Mouse (Mus musculus): ENCODE measurements around the gene Vegfb. TPM values are rescaled to one million over a fixed set of nuclear protein-coding genes. Genes with fewer than 3 reads are reported as not detected.
A peak's percentile ranks its signal among the peaks of the same experiment; 100 is the strongest.

Vegfb gene
- total RNA-seq (2021), result 100 to 1,000 TPM; 143 to 156 TPM
- long read RNA-seq, experiment 1, transcript Vegfb-201 (7 exons, 1,281 nt), result minor isoform, 50 of 217 reads
- long read RNA-seq, experiment 1, transcript Vegfb-202 (7 exons, 1,158 nt), result major isoform, 122 of 217 reads
- long read RNA-seq, experiment 1, partial matches to known transcripts, result 30 of 217 reads
- long read RNA-seq, experiment 1, other reads (novel, unspliced or antisense), result 15 of 217 reads
- long read RNA-seq, experiment 2, transcript Vegfb-201 (7 exons, 1,281 nt), result minor isoform, 42 of 187 reads
- long read RNA-seq, experiment 2, transcript Vegfb-202 (7 exons, 1,158 nt), result major isoform, 104 of 187 reads
- long read RNA-seq, experiment 2, partial matches to known transcripts, result 31 of 187 reads
- long read RNA-seq, experiment 2, other reads (novel, unspliced or antisense), result 10 of 187 reads

DNA sequence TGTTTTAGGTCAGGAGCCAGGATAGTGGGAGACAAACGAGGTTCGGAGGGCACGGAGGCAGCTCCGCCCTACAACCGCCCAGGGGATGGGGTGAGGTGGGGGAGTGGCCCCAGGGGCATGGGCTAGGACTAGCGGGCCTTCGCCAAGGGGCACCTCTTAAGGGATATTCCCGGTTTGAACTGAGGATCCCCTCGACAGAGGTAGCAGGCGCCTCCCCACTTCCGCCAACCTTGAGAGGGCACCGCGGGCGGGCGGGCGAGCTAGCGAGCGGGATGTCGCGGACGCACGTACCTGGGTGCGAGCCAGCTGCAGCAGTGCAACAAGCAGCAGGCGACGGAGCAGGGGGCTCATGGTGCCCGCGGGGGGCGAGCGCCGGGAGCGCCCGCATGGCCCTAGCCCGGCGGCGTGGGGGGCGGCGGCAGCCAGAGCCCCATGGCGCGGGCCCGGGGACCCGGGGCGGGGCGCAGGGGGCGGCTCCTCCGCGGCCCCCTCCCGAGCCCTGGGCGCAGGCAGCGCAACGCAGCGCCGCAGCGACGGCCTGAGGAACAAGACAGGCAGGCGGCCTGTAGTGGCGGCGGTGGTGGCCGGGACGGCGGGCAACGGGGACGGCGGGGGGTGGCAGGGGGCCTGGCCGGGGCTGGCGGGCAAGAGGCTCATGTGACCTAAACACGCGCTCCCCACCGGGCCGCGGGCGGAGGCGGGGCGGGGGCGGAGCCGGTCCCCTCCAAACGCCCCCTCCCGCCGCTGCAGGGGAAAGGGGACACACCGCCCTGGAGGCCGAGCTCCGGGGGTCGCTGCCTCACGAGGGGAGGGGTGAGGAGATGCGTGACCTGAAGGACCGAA, at the start of gene Vegfb:
TSS of gene Vegfb (minus strand) at position 591 of the 843 bp plus-strand sequence.
- DNase-seq, result peak; percentile 77

GRCm38 (mm10) chr19:7034006-7034405, 46.6 kb upstream of the Vegfb start:
- no peak for DNase-seq

DNA sequence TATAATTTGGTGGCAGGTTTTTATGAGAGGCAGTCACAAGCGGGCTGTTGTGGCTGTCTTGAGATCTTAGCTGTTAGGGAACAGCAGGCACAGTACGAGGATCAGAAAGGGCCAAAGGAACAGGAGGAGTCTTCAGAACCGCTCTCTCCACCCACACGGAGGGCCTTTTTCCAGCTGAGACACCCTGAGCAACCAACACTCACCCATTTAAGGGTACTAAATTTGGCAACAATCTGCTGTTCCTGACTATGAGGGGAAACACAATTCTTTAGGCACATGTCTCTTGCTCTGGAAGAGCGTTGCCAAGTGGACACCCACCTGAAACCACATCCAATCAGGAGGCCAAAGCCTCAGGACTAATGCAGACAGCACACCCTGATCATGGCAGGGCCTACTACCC, 42.1 kb upstream of the Vegfb start:
- DNase-seq, result no peak

- DNase-seq, result no peak
Measured at GRCm38 (mm10) chr19:7020224-7020641, 32.8 kb upstream of the Vegfb start.

DNA sequence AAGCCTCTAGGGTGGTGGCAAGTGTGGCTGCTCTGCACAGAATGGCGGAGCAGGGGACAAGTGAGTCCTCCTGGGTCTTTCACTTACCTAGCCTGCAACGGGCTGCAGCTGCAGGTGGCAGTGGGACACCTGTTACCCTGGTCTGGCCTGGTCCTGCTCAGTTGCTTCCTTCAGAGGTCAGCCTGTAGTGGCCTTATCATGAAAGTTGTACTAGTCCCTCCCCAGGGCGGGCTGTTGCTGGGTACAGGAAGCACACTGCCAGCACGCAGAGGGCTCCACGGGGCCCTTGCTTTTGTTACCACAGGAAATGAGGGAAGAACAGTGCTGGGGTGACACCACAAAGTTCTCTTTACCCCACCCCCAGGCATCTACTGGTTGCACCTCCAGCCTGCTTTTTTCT, 31.7 kb upstream of the Vegfb start, which contains the start of gene Fermt3:
TSS of gene Fermt3 (minus strand) at position 279 of the 400 bp plus-strand sequence.
- peak; percentile 53 for DNase-seq

DNA sequence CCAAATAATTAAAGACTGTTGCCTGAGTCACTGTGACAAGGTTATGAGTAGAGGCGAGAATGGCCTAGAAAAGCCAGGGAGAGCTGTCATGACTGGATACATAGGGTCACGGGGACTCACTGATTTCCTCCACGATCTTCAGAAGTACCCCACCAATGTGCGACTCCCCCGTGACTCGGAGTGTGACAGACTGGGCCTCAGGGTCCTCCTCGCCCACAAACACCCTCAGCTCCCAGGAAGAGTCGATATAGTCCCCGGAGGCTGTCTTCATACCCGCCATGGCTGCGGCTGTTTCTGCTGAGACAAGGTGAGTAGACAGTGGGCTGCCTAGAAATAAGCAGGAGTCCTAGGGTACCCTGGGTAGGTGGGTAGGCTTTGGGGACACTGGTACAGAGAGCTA, 31.1 kb upstream of the Vegfb start:
- no peak for DNase-seq

DNA sequence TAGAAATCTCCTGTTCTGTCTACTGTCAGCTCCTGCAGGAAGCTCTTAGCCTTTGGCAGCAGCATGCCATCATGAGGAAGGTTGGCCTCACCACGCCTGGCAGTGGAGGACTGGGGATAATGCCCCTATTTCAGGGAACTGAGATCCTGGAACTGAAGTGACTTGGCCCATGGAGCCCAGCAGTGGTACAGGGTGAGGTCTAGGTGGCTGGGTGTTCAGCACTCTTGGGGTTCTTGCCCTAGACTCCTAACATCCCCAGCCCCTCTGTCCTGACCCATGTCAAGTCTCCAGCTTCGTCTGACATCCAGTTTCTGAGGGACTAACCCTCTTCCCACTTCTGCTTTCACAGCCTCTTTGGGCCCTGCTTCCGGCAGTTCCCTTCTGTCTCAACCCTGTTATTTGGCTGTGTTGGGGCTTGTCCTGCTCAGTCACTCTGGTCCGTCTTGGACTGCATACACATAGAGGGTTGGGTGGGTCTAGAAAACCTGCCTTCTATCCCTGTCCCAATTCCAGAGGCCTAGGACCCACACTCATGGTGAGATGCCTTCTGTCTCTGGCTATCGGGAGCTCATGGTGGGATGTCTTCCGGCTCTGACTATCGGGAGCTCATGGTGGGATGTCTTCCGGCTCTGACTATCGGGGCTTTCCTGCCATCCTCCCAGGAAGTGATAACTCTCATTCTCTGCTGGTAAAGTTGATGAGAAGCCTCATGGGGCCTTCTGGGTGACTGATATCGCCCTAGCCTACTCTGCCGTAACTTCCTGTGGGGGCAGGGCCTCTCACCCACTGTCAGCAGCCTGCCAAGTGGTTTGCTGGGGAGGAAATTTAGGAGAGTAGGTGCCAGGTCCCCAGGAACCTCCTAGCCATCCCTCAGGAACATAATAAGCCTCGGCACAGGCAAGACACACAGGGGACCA, 30.3 kb upstream of the Vegfb start:
- no peak for DNase-seq

- no peak for DNase-seq
Measured at GRCm38 (mm10) chr19:7014481-7015135, 27.2 kb upstream of the Vegfb start.

DNA sequence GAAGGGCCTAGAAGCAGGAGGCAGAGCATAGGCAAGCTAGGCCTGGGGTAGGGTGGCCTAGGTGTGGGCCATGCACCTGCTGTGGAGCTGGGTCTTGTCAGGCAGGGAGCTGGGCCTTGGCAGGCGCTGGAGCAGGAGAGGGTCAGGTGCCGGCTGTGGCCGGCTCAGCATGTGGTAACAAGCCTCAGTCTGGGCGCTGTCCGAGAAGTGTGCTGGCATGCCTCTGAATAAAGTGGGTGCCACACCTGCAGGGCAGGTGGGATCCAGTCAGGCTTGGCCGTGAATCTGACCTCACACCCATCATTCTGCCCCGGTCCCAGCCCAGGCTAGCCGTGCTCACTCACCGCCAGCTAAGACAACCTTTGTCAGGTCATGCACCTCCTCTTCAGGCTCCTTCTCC, 26.5 kb upstream of the Vegfb start:
- DNase-seq, result no peak

DNA sequence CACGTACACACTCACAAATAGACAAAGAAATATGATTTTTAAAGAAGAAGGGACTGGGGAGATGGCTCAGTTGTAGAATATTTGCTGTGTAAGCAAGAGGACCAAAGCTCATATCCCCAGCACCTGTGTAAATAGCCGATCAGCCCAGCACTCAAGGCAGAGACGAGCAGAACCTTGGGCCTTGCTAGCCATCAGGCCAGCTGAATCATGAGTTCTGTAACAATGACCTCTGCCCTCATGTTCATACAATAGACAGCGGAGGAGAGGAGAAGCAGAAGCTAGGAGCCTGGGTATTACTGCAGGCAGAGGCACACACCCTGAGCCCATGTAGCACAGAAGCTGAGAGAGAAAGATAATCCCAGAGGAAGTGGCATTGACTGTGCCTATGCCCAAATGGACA, 25.0 kb upstream of the Vegfb start:
- DNase-seq, result no peak

- no peak for DNase-seq
Measured at GRCm38 (mm10) chr19:7006892-7007593, 19.6 kb upstream of the Vegfb start.

- DNase-seq, result no peak
Measured at GRCm38 (mm10) chr19:6999360-7000063, 12.1 kb upstream of the Vegfb start.

DNA sequence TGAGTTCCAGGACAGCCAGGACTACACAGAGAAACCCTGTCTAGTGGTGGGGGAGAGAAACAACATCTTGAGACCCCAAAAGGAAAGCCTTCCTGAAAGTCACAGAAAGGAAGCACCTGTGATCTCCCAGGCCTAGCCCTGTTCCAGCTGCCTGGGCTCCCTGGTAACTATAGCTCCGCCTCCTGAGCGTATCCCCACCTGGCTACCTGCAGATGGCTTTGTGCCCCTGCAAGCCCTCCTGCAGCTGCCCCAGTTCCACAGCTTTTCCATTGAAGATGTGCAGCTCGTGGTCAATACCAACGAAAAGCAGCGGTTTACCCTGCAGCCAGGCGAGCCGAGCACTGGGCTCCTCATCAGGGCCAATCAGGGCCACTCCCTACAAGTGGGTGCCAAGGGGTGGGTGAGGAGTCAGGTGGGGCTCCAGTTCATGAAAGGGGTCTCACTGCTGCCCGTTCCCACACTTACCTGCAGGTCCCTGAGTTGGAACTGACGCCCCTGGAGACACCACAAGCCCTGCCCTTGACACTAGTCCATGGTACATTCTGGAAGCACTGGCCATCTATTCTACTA, 10.4 kb upstream of the Vegfb start:
- no peak for DNase-seq

- peak; percentile 88 for DNase-seq
Measured at GRCm38 (mm10) chr19:6996006-6996405, 8.6 kb upstream of the Vegfb start, which contains the start of the genes Nudt22 and Trpt1. Gene Nudt22 (minus strand): TSS chr19:6996117. Gene Trpt1 (plus strand): TSS chr19:6996131.

DNA sequence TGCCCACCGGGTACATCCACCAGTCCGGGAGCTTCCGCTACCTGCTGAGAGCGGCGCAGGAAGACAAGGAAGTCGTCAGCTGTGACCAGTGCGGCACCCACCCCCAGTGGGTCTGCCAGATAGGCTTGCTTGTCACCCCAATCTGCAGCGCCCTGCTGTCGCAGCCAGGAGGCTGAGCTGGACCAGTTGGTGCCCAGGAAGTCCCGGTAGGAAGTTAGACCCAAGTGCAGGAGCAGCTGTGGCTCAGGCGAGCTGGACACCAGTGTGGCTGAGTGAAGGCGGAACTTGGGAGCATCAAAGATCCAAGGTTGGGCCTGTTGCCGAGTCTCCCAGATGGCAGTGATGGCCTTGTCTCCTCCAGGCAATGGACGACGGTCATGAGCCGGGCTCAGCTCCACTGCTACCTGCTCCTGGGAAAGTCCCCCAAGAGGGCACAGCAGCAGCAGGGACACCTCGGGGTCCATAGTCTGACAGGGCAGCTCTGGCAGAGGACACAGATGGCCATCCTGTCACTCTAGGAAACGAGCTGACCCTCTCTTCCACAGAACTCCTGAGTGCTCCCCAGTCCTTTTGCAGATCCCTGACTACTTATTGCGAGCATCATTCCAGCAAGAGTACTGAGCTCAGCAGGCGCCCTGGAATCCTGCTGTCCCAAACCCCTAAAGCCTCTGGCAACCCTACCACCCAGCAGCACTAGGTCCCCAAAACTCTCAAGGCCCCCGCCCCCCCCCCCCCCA, 8.0 kb upstream of the Vegfb start:
- DNase-seq, result no peak

DNA sequence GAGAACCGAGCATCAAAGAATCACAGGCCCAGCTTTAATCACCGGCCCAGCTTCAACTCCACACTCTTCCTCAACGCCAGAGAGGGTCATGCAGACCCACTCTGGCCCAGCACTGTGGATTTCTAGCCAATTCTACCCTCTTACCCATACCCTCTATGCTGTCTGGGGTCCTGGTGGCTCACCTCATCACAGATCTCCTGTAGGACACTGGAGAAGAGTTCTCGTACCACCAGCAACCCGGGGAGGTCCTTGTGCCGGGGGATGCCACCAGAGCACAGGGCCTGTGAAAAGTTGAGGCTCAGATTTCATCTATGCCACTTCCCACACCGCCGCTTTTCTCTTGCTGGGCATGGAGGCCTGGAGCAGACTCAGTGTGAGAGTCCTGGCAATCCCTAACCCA, 7.0 kb upstream of the Vegfb start:
- no peak for DNase-seq

DNA sequence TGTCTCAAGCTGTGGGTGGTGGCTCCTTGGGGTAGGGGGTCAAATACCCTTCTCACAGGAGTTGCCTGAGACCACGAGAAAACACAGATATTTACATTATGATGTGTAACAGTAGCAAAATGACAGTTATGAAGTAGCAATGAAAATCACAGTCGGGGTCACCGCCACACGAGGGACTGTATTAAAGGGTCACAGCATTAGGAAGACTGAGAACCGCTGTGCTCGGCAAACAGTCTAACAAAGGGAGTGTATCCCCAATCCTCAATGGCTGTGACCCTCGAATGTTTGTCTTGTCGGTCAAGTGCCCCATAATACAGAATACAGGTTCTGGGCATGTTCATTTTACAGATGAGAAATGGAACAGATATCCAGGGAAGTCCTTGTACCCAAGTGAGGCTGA, 6.6 kb upstream of the Vegfb start:
- DNase-seq, result no peak

DNA sequence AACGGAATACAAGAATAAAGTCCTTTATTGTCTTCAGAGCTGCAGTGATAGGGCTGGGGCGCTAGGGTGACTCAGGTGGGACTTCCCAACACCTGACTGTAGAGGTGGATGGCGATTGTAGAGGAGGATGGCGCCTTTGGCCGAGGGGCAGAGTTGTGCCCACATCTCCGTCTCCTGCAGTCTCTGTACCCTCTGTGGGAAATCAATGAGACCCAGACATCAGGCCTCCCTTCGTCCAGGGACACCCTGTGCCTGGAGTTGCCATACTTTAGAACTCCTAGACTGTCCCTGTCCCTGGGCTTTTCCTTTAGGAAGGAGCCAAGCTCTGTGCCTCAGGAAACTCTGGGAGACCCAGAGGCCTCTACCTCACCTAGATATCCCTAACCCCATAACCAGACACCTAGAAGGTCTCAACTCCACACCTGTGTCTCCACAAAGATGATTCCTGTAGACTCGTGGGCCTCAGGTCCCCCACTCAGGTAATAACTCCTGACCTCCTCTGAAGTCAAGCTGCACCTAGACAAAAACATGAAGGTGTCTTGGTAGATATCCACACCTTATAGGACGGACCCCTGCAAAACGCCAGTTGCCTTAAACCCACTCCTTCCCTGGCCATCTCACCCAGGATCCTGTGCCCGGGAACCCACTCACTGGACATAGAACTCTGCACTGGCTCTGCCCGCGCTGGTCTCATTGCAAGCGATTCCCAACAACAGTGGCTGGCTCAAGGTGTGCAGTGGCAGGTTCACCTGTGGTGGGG, 5.7 kb upstream of the Vegfb start:
- DNase-seq, result no peak

All from gastrocnemius, postnatal 25 days (tissue).